Mouse (Mus musculus): ENCODE results near the gene Klkb1. TPM values are rescaled to one million over a fixed set of nuclear protein-coding genes. Genes with fewer than 3 reads are reported as not detected.
"Not testable (repeated sequence)": the region's sequence is repeated elsewhere in the genome, so short reads cannot be mapped to it uniquely, and the experiment has no call there.

The Klkb1 gene
- polyA plus RNA-seq (2015; fragmentation: Nextera tagmentation; extraction: Ambion mirVana) = 0.04 TPM in 1 of 2 replicates, not detected in the other

- H3K9ac ChIP-seq = no peak within 1 kb of the TSS
- no peaks in the 10 kb centered on the region for H3K36me3 ChIP-seq
- ATAC-seq (ENCODE audit: low FRiP score, low read depth) = no peak
- no peak within 1 kb of the TSS for H3K4me3 ChIP-seq
- H3K27me3 ChIP-seq = no peaks in the 10 kb centered on the region
- H3K9me3 ChIP-seq = no peaks in the 10 kb centered on the region
- H3K4me2 ChIP-seq = no peak within 1 kb of the TSS
- no peak within 1 kb of the TSS for H3K27ac ChIP-seq (replicated peaks)
- WGBS = 96% methylated on average over 7 of the region's 7 CpGs
- H3K4me1 ChIP-seq (replicated peaks) = no peaks in the 10 kb centered on the region
These were observed at the start of gene Klkb1 for GRCm38 (mm10) chr8:45294687-45295086. TSS of gene Klkb1 (minus strand) at chr8:45294859.

GRCm38 (mm10) chr8:45344298-45344697 is 49.6 kb upstream of the Klkb1 start:
- H3K9ac ChIP-seq = no peak overlapping the region
- 93% methylated on average over 8 of the region's 8 CpGs for WGBS
- ATAC-seq (ENCODE audit: low FRiP score, low read depth) = no peak

GRCm38 (mm10) chr8:45341630-45342628 is 47.3 kb upstream of the Klkb1 start:
- Histone ChIP-seq H3K27ac (replicated peaks) (no peak overlapping the region), H3K9me3 (no peaks in the 10 kb centered on the region), H3K4me3 (no peak overlapping the region), H3K27me3 (no peaks in the 10 kb centered on the region), H3K9ac (no peak overlapping the region), H3K4me2 (no peak overlapping the region), H3K36me3 (peaks cover 6% of the 10 kb centered on the region; the same call in 1 of the 2 replicates), H3K4me1 (replicated peaks) (no peaks in the 10 kb centered on the region)
- ATAC-seq (ENCODE audit: low FRiP score, low read depth) = no peak
- 90% methylated on average over 12 of the region's 12 CpGs for WGBS

More at GRCm38 (mm10) chr8:45344298-45344697, 49.6 kb upstream of the Klkb1 start:
- H3K4me1 ChIP-seq (replicated peaks) = no peaks in the 10 kb centered on the region
- peaks cover 14% of the 10 kb centered on the region; the same call in 1 of the 2 replicates for H3K36me3 ChIP-seq
- H3K27ac ChIP-seq (replicated peaks) = no peak overlapping the region
- H3K4me3 ChIP-seq = no peak overlapping the region
- H3K27me3 ChIP-seq = no peaks in the 10 kb centered on the region
- H3K9me3 ChIP-seq = no peaks in the 10 kb centered on the region
- H3K4me2 ChIP-seq = no peak overlapping the region

- 4% methylated on average over 8 of the region's 8 CpGs for WGBS
- Histone ChIP-seq H3K4me2 (peak overlapping the region; percentile 91), H3K27ac (replicated peaks) (no peak overlapping the region), H3K4me1 (replicated peaks) (peaks cover 6% of the 10 kb centered on the region; the same call in 1 of the 2 replicates), H3K9ac (no peak overlapping the region; the same call in 1 of the 2 replicates), H3K27me3 (peaks cover 9% of the 10 kb centered on the region; the same call in 1 of the 2 replicates), H3K9me3 (no peaks in the 10 kb centered on the region), H3K4me3 (peak overlapping the region; percentile 53), H3K36me3 (no peaks in the 10 kb centered on the region)
- peak; percentile 39; the same call in 1 of the 2 replicates for ATAC-seq (ENCODE audit: low FRiP score, low read depth)
These were observed 38.8 kb upstream of the Klkb1 start for GRCm38 (mm10) chr8:45333493-45333892.

- Histone ChIP-seq H3K4me1 (replicated peaks) (peaks cover 6% of the 10 kb centered on the region; the same call in 1 of the 2 replicates), H3K36me3 (no peaks in the 10 kb centered on the region), H3K27me3 (peaks cover 9% of the 10 kb centered on the region; the same call in 1 of the 2 replicates), H3K4me2 (peak within 1 kb of the TSS; percentile 91), H3K4me3 (peak within 1 kb of the TSS; percentile 53), H3K9me3 (no peaks in the 10 kb centered on the region), H3K27ac (replicated peaks) (no peak within 1 kb of the TSS), H3K9ac (peak within 1 kb of the TSS; percentile 44)
- under 1% methylated on average over 44 of the region's 44 CpGs for WGBS
- peak; percentile 76 for ATAC-seq (ENCODE audit: low FRiP score, low read depth)
These were observed 38.2 kb upstream of the Klkb1 start, which contains the start of gene Cyp4v3 for GRCm38 (mm10) chr8:45332685-45333409. TSS of gene Cyp4v3 (minus strand) at chr8:45333216.

GRCm38 (mm10) chr8:45330856-45331255 is 36.2 kb upstream of the Klkb1 start:
- no peak overlapping the region for H3K27ac ChIP-seq (replicated peaks)
- ATAC-seq (ENCODE audit: low FRiP score, low read depth) = no peak
- H3K36me3 ChIP-seq = no peaks in the 10 kb centered on the region
- peaks cover 9% of the 10 kb centered on the region; the same call in 1 of the 2 replicates for H3K27me3 ChIP-seq
- H3K4me3 ChIP-seq = no peak overlapping the region
- H3K4me1 ChIP-seq (replicated peaks) = peaks cover 6% of the 10 kb centered on the region; the same call in 1 of the 2 replicates
- no peak overlapping the region for H3K4me2 ChIP-seq
- H3K9me3 ChIP-seq = no peaks in the 10 kb centered on the region
- 80% methylated on average over 3 of the region's 3 CpGs for WGBS
- H3K9ac ChIP-seq = no peak overlapping the region

- Histone ChIP-seq H3K4me3 (no peak overlapping the region), H3K9me3 (no peaks in the 10 kb centered on the region), H3K27ac (replicated peaks) (no peak overlapping the region), H3K36me3 (no peaks in the 10 kb centered on the region), H3K4me1 (replicated peaks) (peaks cover 6% of the 10 kb centered on the region; the same call in 1 of the 2 replicates), H3K9ac (no peak overlapping the region), H3K27me3 (peaks cover 9% of the 10 kb centered on the region; the same call in 1 of the 2 replicates), H3K4me2 (no peak overlapping the region)
- no peak for ATAC-seq (ENCODE audit: low FRiP score, low read depth)
- WGBS = 92% methylated on average over 6 of the region's 6 CpGs
These were observed 34.7 kb upstream of the Klkb1 start for GRCm38 (mm10) chr8:45329206-45329980.

- not testable (repeated sequence) for ATAC-seq (ENCODE audit: low FRiP score, low read depth); H3K27me3 ChIP-seq; H3K4me3 ChIP-seq; H3K27ac ChIP-seq (replicated peaks); H3K4me2 ChIP-seq; H3K9ac ChIP-seq; H3K36me3 ChIP-seq; H3K9me3 ChIP-seq; H3K4me1 ChIP-seq (replicated peaks)
These were observed 32.4 kb upstream of the Klkb1 start for GRCm38 (mm10) chr8:45327076-45327475.

- ATAC-seq (ENCODE audit: low FRiP score, low read depth) = no peak
- H3K4me1 ChIP-seq (replicated peaks) = no peaks in the 10 kb centered on the region
- 84% methylated on average over 4 of the region's 4 CpGs for WGBS
- no peak overlapping the region for H3K27ac ChIP-seq (replicated peaks)
- no peaks in the 10 kb centered on the region for H3K27me3 ChIP-seq
- no peak overlapping the region for H3K4me2 ChIP-seq
- no peak overlapping the region for H3K9ac ChIP-seq
- no peaks in the 10 kb centered on the region for H3K9me3 ChIP-seq
- no peaks in the 10 kb centered on the region for H3K36me3 ChIP-seq
- no peak overlapping the region for H3K4me3 ChIP-seq
These were observed 29.5 kb upstream of the Klkb1 start for GRCm38 (mm10) chr8:45324151-45324550.

GRCm38 (mm10) chr8:45321365-45321764 is 26.7 kb upstream of the Klkb1 start:
- no peak overlapping the region for H3K27ac ChIP-seq (replicated peaks)
- no peaks in the 10 kb centered on the region for H3K36me3 ChIP-seq
- no peak overlapping the region for H3K9ac ChIP-seq
- H3K4me3 ChIP-seq = no peak overlapping the region
- no peaks in the 10 kb centered on the region for H3K9me3 ChIP-seq
- H3K27me3 ChIP-seq = no peaks in the 10 kb centered on the region
- H3K4me2 ChIP-seq = no peak overlapping the region
- no peaks in the 10 kb centered on the region for H3K4me1 ChIP-seq (replicated peaks)
- ATAC-seq (ENCODE audit: low FRiP score, low read depth) = no peak
- WGBS = 89% methylated on average over 2 of the region's 2 CpGs

GRCm38 (mm10) chr8:45320930-45321329 is 26.3 kb upstream of the Klkb1 start:
- Histone ChIP-seq H3K4me1 (replicated peaks) (no peaks in the 10 kb centered on the region), H3K4me2 (no peak overlapping the region), H3K27me3 (no peaks in the 10 kb centered on the region), H3K27ac (replicated peaks) (no peak overlapping the region), H3K4me3 (no peak overlapping the region), H3K36me3 (no peaks in the 10 kb centered on the region), H3K9ac (no peak overlapping the region), H3K9me3 (no peaks in the 10 kb centered on the region)
- WGBS = 78% methylated on average over 1 of the region's 1 CpGs
- ATAC-seq (ENCODE audit: low FRiP score, low read depth) = no peak
